Mouse (Mus musculus): Measurements from ENCODE around the gene Myl7. TPM values are rescaled to one million over a fixed set of nuclear protein-coding genes. Genes with fewer than 3 reads are reported as not detected.

Gene Myl7
- polyA plus RNA-seq, 1 experiment from 2014 or later = not detected

Other genes starting within 250 kb of the Myl7 start
- 170 and 176 TPM in 2 replicates for gene Mrps24, start 183.1 kb downstream of the Myl7 start, polyA plus RNA-seq (2015; fragmentation: Nextera tagmentation; extraction: Ambion mirVana)
- gene Urgcp, start 136.4 kb downstream of the Myl7 start, polyA plus RNA-seq (2015; fragmentation: Nextera tagmentation; extraction: Ambion mirVana) = 36.9 and 37.6 TPM in 2 replicates
- gene Dbnl, start 110.3 kb downstream of the Myl7 start, polyA plus RNA-seq (2015; fragmentation: Nextera tagmentation; extraction: Ambion mirVana) = 151 and 154 TPM in 2 replicates
- 2.4 and 3.4 TPM in 2 replicates for gene Pgam2, start 95.0 kb downstream of the Myl7 start, polyA plus RNA-seq (2015; fragmentation: Nextera tagmentation; extraction: Ambion mirVana)
- 8.4 and 8.8 TPM in 2 replicates for gene Polm, start 60.8 kb downstream of the Myl7 start, polyA plus RNA-seq (2015; fragmentation: Nextera tagmentation; extraction: Ambion mirVana)
- gene Aebp1, start 36.8 kb downstream of the Myl7 start, polyA plus RNA-seq (2015; fragmentation: Nextera tagmentation; extraction: Ambion mirVana) = 21.9 and 27.7 TPM in 2 replicates
- gene Pold2, start 20.5 kb downstream of the Myl7 start, polyA plus RNA-seq (2015; fragmentation: Nextera tagmentation; extraction: Ambion mirVana) = 51.0 and 59.6 TPM in 2 replicates
- gene Gck, start 51.3 kb upstream of the Myl7 start, polyA plus RNA-seq (2015; fragmentation: Nextera tagmentation; extraction: Ambion mirVana) = 10.0 and 11.2 TPM in 2 replicates
- 96.8 and 104 TPM in 2 replicates for gene Ykt6, start 56.9 kb upstream of the Myl7 start, polyA plus RNA-seq (2015; fragmentation: Nextera tagmentation; extraction: Ambion mirVana)
- 134 and 147 TPM in 2 replicates for gene Camk2b, start 167.6 kb upstream of the Myl7 start, polyA plus RNA-seq (2015; fragmentation: Nextera tagmentation; extraction: Ambion mirVana)